Mouse (Mus musculus): ENCODE measurements around the gene Pced1a. TPM values are rescaled to one million over a fixed set of nuclear protein-coding genes. Genes with fewer than 3 reads are reported as not detected.
"Not testable (repeated sequence)": the region's sequence is repeated elsewhere in the genome, so short reads cannot be mapped to it uniquely, and the experiment has no call there.

Pced1a gene
- total RNA-seq, 2 experiments from 2014 or later = 5.6 to 6.2 TPM

- DNase-seq = no peak
Measured at GRCm38 (mm10) chr2:130388796-130389195, 35.7 kb downstream of the Pced1a start.

GRCm38 (mm10) chr2:130386212-130386611, 38.3 kb downstream of the Pced1a start:
- DNase-seq = no peak

GRCm38 (mm10) chr2:130383895-130384294, 40.6 kb downstream of the Pced1a start:
- DNase-seq = no peak

GRCm38 (mm10) chr2:130383205-130383604, 41.3 kb downstream of the Pced1a start:
- no peak for DNase-seq

DNA sequence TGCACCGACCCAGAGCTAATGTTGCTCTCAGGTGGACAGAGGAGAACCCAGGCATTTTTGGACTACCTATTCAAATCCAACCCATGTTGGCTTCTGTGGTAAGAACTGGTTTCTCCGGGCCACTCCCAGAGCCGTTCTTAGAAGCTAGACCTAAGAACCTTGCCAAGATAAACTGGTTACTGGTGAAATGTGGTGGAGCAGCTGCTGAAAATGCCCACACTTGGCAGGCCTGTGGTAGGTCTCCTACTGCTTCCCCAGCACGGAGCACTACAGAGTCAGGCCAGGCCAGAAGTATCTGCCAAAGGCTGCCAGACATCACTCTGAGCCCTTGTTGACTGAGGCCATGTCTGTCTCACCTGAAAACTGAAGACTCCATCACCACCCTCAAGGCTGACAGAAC, 49.5 kb downstream of the Pced1a start:
- DNase-seq = no peak

DNA sequence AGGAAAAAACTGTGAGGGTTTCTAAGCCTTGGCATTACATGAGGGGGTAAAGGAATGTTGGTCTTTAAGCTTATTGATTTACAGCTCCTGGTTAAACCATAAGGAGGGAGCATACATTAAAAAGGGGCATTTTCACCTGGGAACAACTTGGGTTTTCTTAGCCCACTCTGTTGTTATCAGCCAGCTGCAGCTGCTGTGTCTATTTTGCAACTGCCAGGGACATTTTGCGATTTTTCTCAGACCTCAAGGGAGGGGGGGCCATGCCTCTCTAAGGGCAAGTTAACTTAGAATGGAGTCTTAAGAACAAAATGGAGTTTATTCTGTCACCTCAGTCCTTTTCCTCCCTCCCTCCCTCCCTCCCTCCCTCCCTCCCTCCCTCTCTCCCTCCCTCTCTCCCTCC, 51.5 kb downstream of the Pced1a start:
- not testable (repeated sequence) for DNase-seq

DNA sequence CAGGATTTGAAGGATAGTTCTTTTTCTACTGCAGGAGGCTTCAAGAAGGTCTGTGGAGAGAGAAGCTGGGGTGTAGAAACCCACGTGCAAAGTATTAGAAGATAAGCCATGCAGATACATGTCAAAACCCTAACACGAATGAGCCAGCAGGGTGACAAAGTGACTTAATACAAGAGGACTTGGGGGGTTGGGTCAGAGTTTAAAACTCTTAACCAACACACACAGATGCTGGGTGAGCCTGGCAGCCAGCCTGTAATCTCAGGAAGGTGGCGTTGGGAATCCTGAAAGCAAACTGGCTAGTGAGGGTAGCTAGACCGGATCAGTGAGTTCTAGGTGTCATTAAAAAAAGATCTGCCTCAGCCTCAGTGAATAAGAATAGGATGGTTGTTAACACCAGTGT, 57.1 kb downstream of the Pced1a start:
- DNase-seq = no peak

Other genes with a start within 250 kb of the Pced1a start
- 100 to 1,000 TPM; 221 to 229 TPM for gene Snrpb, start 245.3 kb downstream of the Pced1a start, total RNA-seq (2021)
- gene Tmc2, start 229.5 kb downstream of the Pced1a start, total RNA-seq (2021) = not detected
- 10 to 100 TPM; 61.6 to 65.9 TPM for gene Nop56, start 150.3 kb downstream of the Pced1a start, total RNA-seq (2021)
- 100 to 1,000 TPM; 439 to 476 TPM for gene Idh3b, start 140.2 kb downstream of the Pced1a start, total RNA-seq (2021)
- 1 to 10 TPM; 1.1 to 1.5 TPM for gene Ebf4, start 129.5 kb downstream of the Pced1a start, total RNA-seq (2021)
- gene Cpxm1, start 27.1 kb downstream of the Pced1a start, total RNA-seq (2021) = 10 to 100 TPM in 1 of 2 experiments, 1 to 10 TPM in 1; 9.6 to 10.9 TPM
- gene Gm28372, start 19.5 kb downstream of the Pced1a start, total RNA-seq (2021) = not detected
- not detected for gene 1700020A23Rik, start 19.4 kb downstream of the Pced1a start, total RNA-seq (2021)
- gene Tmem239, start 18.2 kb downstream of the Pced1a start, total RNA-seq (2021) = not detected
- gene Vps16, start 362 bp downstream of the Pced1a start, total RNA-seq (2021) = 10 to 100 TPM; 39.0 to 45.3 TPM
- 10 to 100 TPM; 78.9 to 86.4 TPM for gene Ptpra, start 25.6 kb upstream of the Pced1a start, total RNA-seq (2021)
- gene Mrps26, start 139.0 kb upstream of the Pced1a start, total RNA-seq (2021) = 10 to 100 TPM; 78.0 to 86.6 TPM
- not detected for gene Oxt, start 151.5 kb upstream of the Pced1a start, total RNA-seq (2021)
- gene Avp, start 157.9 kb upstream of the Pced1a start, total RNA-seq (2021) = 1 to 10 TPM in 1 of 2 experiments, under 1 TPM in 1; 0.83 to 1.5 TPM
- gene Fastkd5, start 205.3 kb upstream of the Pced1a start, total RNA-seq (2021) = 1 to 10 TPM; 8.1 to 9.2 TPM
- gene Ubox5, start 205.3 kb upstream of the Pced1a start, total RNA-seq (2021) = 1 to 10 TPM; 5.5 TPM
- gene Lzts3, start 218.1 kb upstream of the Pced1a start, total RNA-seq (2021) = 1 to 10 TPM; 4.3 to 5.0 TPM
- gene Ddrgk1, start 240.0 kb upstream of the Pced1a start, total RNA-seq (2021) = 10 to 100 TPM; 57.7 to 58.9 TPM
- 10 to 100 TPM; 32.7 to 35.2 TPM for gene Itpa, start 242.9 kb upstream of the Pced1a start, total RNA-seq (2021)